Mouse (Mus musculus) heart, postnatal 36 days (tissue): Measurements from ENCODE around the gene Vps18. TPM values are rescaled to one million over a fixed set of nuclear protein-coding genes. Genes with fewer than 3 reads are reported as not detected.

Experiments
- DNase-seq, 2 experiments: peaks; one replicate each; pipeline ENCODE4 v3.0.0; 2021 to 2022
- intact Hi-C: fragments of 180-260 bp; cut with DNase I; formaldehyde crosslinking; loops from one replicate; pipeline ENCODE4 v1.15.1; 2025
- total RNA-seq, 2 experiments: library from RNA; stranded (reverse); gene quantifications; 2 replicates each; pipeline ENCODE4 v1.2.3; 2021

The Vps18 gene
- total RNA-seq, 2 experiments from 2014 or later, result 13.5 to 13.9 TPM

DNA sequence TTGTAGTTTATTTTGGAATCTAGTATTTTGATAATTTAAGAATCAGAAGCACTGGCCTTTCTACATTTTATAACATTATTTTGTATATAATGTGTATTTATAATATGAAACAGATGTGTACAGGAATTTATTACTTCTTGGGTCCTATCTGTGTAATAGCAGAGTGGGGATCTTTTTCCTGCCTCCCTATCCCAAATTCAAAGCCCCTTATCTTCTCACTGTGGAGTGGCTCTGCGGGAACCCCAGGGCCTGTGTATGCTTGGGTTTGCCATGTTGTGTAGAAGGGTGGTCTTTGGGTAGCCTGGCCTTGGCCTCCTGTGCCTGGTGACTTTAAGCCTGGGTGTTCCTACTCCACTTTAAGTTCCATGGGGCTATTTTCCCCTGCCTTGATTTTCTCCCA lies 47.0 kb downstream of the Vps18 start:
- intact Hi-C loops, result no loop called here
- DNase-seq, result no peak

DNA sequence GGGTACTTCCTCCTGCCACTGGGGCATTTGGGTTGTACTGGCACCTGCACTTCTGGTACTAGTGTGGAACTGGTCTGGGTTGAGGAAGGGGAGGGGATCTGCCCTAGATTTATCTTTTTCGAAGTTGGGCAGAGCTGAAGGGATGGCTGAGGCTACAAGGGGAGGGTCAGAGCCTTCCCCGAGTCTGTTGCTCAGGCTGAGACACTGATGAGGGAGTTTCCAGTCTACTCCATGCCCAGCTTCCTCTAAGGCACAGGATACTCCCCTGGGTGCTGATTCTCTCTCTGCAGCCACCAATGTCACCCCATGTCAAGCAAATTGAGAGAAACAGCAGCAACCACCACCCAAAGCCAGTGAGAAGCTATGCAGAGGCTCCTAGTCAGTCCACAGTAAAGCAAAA lies 47.5 kb downstream of the Vps18 start:
- DNase-seq, result no peak
- intact Hi-C loops, result loop anchor here (1.0 kb wide), 1 partner anchor 9 kb away; no protein-coding TSS in a partner anchor

GRCm38 (mm10) chr2:119336470-119336869 lies 47.9 kb downstream of the Vps18 start:
- intact Hi-C loops, result loop anchor here (1.0 kb wide), 1 partner anchor 9 kb away; no protein-coding TSS in a partner anchor
- peak; percentile 46 to 50 for DNase-seq

GRCm38 (mm10) chr2:119337425-119338265 lies 49.1 kb downstream of the Vps18 start:
- intact Hi-C loops, result loop anchor here (1.0 to 2.0 kb wide), 2 partner anchors 39 to 75 kb away; no protein-coding TSS in a partner anchor
- peak; percentile 97 for DNase-seq

GRCm38 (mm10) chr2:119344537-119345138 lies 56.1 kb downstream of the Vps18 start:
- no peak for DNase-seq
- intact Hi-C loops, result loop anchor here (2.0 kb wide), 1 partner anchor 32 kb away; no protein-coding TSS in a partner anchor

Other genes with a start within 250 kb of the Vps18 start
- gene Knl1, start 241.6 kb upstream of the Vps18 start, total RNA-seq, result under 1 TPM; 0.69 to 0.79 TPM
- gene Rad51, start 175.9 kb upstream of the Vps18 start, total RNA-seq, result 1 to 10 TPM in 1 of 2 experiments, under 1 TPM in 1; 0.54 to 1.7 TPM
- gene Rmdn3, start 131.7 kb upstream of the Vps18 start, total RNA-seq, result 10 to 100 TPM; 14.3 to 19.9 TPM
- gene Gchfr, start 121.0 kb upstream of the Vps18 start, total RNA-seq, result 1 to 10 TPM; 4.3 to 6.5 TPM
- not detected for gene Gm14137, start 114.2 kb upstream of the Vps18 start, total RNA-seq
- gene Zfyve19, start 80.1 kb upstream of the Vps18 start, total RNA-seq, result 10 to 100 TPM; 11.0 to 13.2 TPM
- gene Dnajc17, start 79.9 kb upstream of the Vps18 start, total RNA-seq, result 1 to 10 TPM; 7.6 to 9.9 TPM
- not detected for gene Ppp1r14d, start 58.8 kb upstream of the Vps18 start, total RNA-seq
- gene Spint1, start 51.4 kb upstream of the Vps18 start, total RNA-seq, result not detected
- not detected for gene Rhov, start 17.5 kb upstream of the Vps18 start, total RNA-seq
- gene Dll4, start 37.0 kb downstream of the Vps18 start, total RNA-seq, result 10 to 100 TPM; 16.3 to 22.1 TPM
- gene Chac1, start 62.5 kb downstream of the Vps18 start, total RNA-seq, result 10 to 100 TPM; 11.3 to 12.3 TPM
- 10 to 100 TPM; 10.4 to 12.7 TPM for gene Ino80, start 188.9 kb downstream of the Vps18 start, total RNA-seq